24 mouse cellular contexts compared by ENCODE assay signal in the genomic region with DNA sequence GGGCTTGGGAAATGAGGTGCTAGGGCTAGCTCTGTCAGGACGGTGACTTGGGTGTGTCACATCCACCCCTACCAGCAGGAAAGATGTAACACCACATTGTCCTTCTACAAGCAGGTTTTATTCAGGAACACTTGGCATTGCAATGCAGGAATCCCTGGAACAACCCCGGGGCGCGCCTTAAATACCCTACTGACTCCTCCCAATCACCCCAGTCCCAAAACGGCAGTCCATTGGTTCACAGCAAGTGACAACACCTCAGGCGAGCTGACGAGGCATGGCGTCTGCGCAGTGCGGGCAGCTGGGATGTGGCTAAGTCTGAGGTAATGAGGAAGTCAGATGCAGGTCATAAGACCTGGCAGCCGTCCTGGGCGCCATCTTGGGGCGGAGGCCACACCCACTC.
A peak's percentile ranks its signal among the peaks of the same experiment; 100 is the strongest.
DNase-seq lines count a peak whose midpoint lies in the region; ATAC-seq and TF ChIP-seq lines count a peak whose summit lies in the region.
"Had no signal": no experiment of that assay in that cellular context is flagged by ENCODE, and none has a peak within 500 bp of the region (broad histone marks: within the 10 kb centered on the region; RNA-seq: fewer than 3 reads in every experiment).

No protein-coding gene starts in this region.

- no peak overlapping the region for H3K4me2 ChIP-seq in liver, embryonic 12.5 days
- H3K4me2 ChIP-seq in neural tube, embryonic 15.5 days: no peak overlapping the region
- H3K4me2 ChIP-seq: embryonic facial prominence, embryonic 12.5 days; forebrain, embryonic 13.5 days; forebrain, embryonic 15.5 days had no signal

- no peaks in the 10 kb centered on the region for H3K9me3 ChIP-seq in liver, embryonic 12.5 days (replicated peaks)
- no peaks in the 10 kb centered on the region for H3K9me3 ChIP-seq in ES-E14 (ENCODE audit: control insufficient read depth, insufficient read depth, low read depth, low read length)
- no peaks in the 10 kb centered on the region for H3K9me3 ChIP-seq in neural tube, embryonic 15.5 days (replicated peaks)
- H3K9me3 ChIP-seq: embryonic facial prominence, embryonic 10.5 days; embryonic facial prominence, embryonic 12.5 days; forebrain, embryonic 13.5 days; forebrain, embryonic 15.5 days had no signal

- 75% methylated on average over 13 of the region's 13 CpGs for WGBS in liver, embryonic 12.5 days (ENCODE audit: insufficient replicate concordance)
- 93% methylated on average over 13 of the region's 13 CpGs for WGBS in neural tube, embryonic 15.5 days

- in situ Hi-C loops in ES-E14 (cut with MboI; ENCODE audit: low sequenced_read_pairs in 2 of 2, unreplicated experiment in 2 of 2): no loop called here

- H3K4me3 ChIP-seq in liver, embryonic 12.5 days: no peak overlapping the region
- no peak overlapping the region for H3K4me3 ChIP-seq in ES-E14 (ENCODE audit: insufficient read depth in 1 of 2, low read depth in 1 of 2, low read length in 2 of 2, poor library complexity in 1 of 2, severe bottlenecking in 1 of 2)
- no peak overlapping the region for H3K4me3 ChIP-seq in neural tube, embryonic 15.5 days (replicated peaks)
- H3K4me3 ChIP-seq: embryonic facial prominence, embryonic 10.5 days; embryonic facial prominence, embryonic 12.5 days; forebrain, embryonic 13.5 days; forebrain, embryonic 15.5 days had no signal

- H3K9ac ChIP-seq in liver, embryonic 12.5 days: no peak overlapping the region
- no peak overlapping the region for H3K9ac ChIP-seq in ES-E14 (ENCODE audit: insufficient read depth, low read depth, low read length, poor library complexity, severe bottlenecking)
- H3K9ac ChIP-seq in neural tube, embryonic 15.5 days (replicated peaks): no peak overlapping the region
- H3K9ac ChIP-seq: embryonic facial prominence, embryonic 12.5 days; forebrain, embryonic 13.5 days; forebrain, embryonic 15.5 days; forebrain, postnatal 0 days had no signal

- DNase-seq in liver (no peak), ES-E14 (ENCODE audit: low read depth, low spot score) (no peak), WW6 (ENCODE audit: low read depth, low spot score) (peak; percentile 52)
- DNase-seq in ovary, postnatal 36 days (ENCODE audit: low spot score): no peak
- no peak for DNase-seq in heart, adult 8-10 months (ENCODE audit: low spot score)
- DNase-seq: adrenal gland, adult 8-10 months; adrenal gland, postnatal 14 days; adrenal gland, postnatal 36 days; B cell, adult 2 months; cerebellum, adult 11-12 months; cerebellum, adult 2 months; cerebellum, adult 9-10 months; cerebellum, postnatal 10 days; cerebellum, postnatal 25 days; forebrain, postnatal 0 days had no signal

- H3K36me3 ChIP-seq in liver, embryonic 12.5 days: no peaks in the 10 kb centered on the region
- H3K36me3 ChIP-seq in ES-E14 (ENCODE audit: control insufficient read depth, insufficient read depth, low read length, poor library complexity, severe bottlenecking): peaks cover 7% of the 10 kb centered on the region; the same call in 1 of the 2 replicates
- H3K36me3 ChIP-seq in neural tube, embryonic 15.5 days: no peaks in the 10 kb centered on the region
- H3K36me3 ChIP-seq: embryonic facial prominence, embryonic 10.5 days; embryonic facial prominence, embryonic 12.5 days; forebrain, embryonic 15.5 days had no signal

- no peaks in the 10 kb centered on the region for H3K27me3 ChIP-seq in liver, embryonic 12.5 days (replicated peaks)
- H3K27me3 ChIP-seq in neural tube, embryonic 15.5 days (replicated peaks): no peaks in the 10 kb centered on the region
- H3K27me3 ChIP-seq: CH12.LX; embryonic facial prominence, embryonic 12.5 days; forebrain, embryonic 13.5 days; forebrain, embryonic 15.5 days had no signal

- no peak for ATAC-seq in liver, embryonic 12.5 days
- no peak for ATAC-seq in neural tube, embryonic 15.5 days (ENCODE audit: low FRiP score)
- ATAC-seq: activated CD4-positive, CD25-positive, alpha-beta regulatory T cell, adult 4 months; CD4-positive, CD25-positive, alpha-beta regulatory T cell, adult 4 months; forebrain, embryonic 13.5 days; forebrain, embryonic 15.5 days; forebrain, postnatal 0 days had no signal

- H3K4me1 ChIP-seq in liver, embryonic 12.5 days: peaks cover 47% of the 10 kb centered on the region
- H3K4me1 ChIP-seq in ES-E14 (ENCODE audit: control insufficient read depth in 2 of 2, insufficient read depth in 2 of 2, low read length in 2 of 2, poor library complexity in 1 of 2): peaks cover 2 to 8% of the 10 kb centered on the region in 2 experiments; a peak in 1 of 4 replicates
- no peaks in the 10 kb centered on the region for H3K4me1 ChIP-seq in neural tube, embryonic 15.5 days
- H3K4me1 ChIP-seq: embryonic facial prominence, embryonic 10.5 days; embryonic facial prominence, embryonic 12.5 days; forebrain, embryonic 13.5 days; forebrain, embryonic 15.5 days had no signal

- peak overlapping the region; percentile 63 for H3K27ac ChIP-seq in liver, embryonic 12.5 days
- H3K27ac ChIP-seq in ES-E14 (ENCODE audit: insufficient read depth, low read depth, low read length, poor library complexity, severe bottlenecking): peak overlapping the region; percentile 90
- H3K27ac ChIP-seq in neural tube, embryonic 15.5 days (replicated peaks): no peak overlapping the region
- H3K27ac ChIP-seq: embryonic facial prominence, embryonic 10.5 days; embryonic facial prominence, embryonic 12.5 days; forebrain, embryonic 13.5 days; forebrain, embryonic 15.5 days had no signal

TF ChIP-seq in ES-E14, 5 proteins besides CTCF, POLR2A, EP300 and RAD21:
- TF ChIP-seq MAFK (IDR thresholded peaks at IDR 0.05; ENCODE audit: insufficient read depth, low read depth, low read length) (no peak), HCFC1 (IDR thresholded peaks at IDR 0.05; ENCODE audit: borderline replicate concordance, insufficient read depth, low read length) (no peak), ZNF384 (IDR thresholded peaks at IDR 0.05; ENCODE audit: low read depth, low read length) (no peak), ZC3H11A (IDR thresholded peaks at IDR 0.05; ENCODE audit: borderline replicate concordance, low read depth, low read length) (no peak), CHD2 (IDR thresholded peaks at IDR 0.05; ENCODE audit: low read depth, low read length) (no peak)
